Mouse (Mus musculus): Measurements from ENCODE around the gene Gse1. TPM values are rescaled to one million over a fixed set of nuclear protein-coding genes. Genes with fewer than 3 reads are reported as not detected.

Gene Gse1
- polyA plus RNA-seq, 1 experiment from 2014 or later = 11.3 TPM

- Histone ChIP-seq H3K9me3 (ENCODE audit: control insufficient read depth, low read length) (no peaks in the 10 kb centered on the region), H3K36me3 (ENCODE audit: control insufficient read depth, insufficient read depth, low read length) (no peaks in the 10 kb centered on the region), H3K4me2 (replicated peaks; ENCODE audit: low read depth, low read length) (no peak overlapping the region), H3K27me3 (ENCODE audit: control insufficient read depth, insufficient read depth, low read length) (0 out of 2 replicates have a peak, but pooled peaks cover 7% of the 10 kb centered on the region), H3K9ac (ENCODE audit: low read depth, low read length) (no peak overlapping the region), H3K4me1 (ENCODE audit: control insufficient read depth, insufficient read depth, low read length) (peaks cover 25% of the 10 kb centered on the region), H3K4me3 (ENCODE audit: low read length) (no peak overlapping the region), H3K27ac (ENCODE audit: low read depth, low read length) (no peak overlapping the region)
- no peak for ATAC-seq (ENCODE audit: low FRiP score, low TSS enrichment)
- 71% methylated on average over 6 of the region's 6 CpGs for WGBS
Measured at GRCm38 (mm10) chr8:120454404-120454803, 226.1 kb downstream of the Gse1 start.

GRCm38 (mm10) chr8:120460375-120460774 lies 232.1 kb downstream of the Gse1 start:
- H3K27me3 ChIP-seq (ENCODE audit: control insufficient read depth, insufficient read depth, low read length) = 0 out of 2 replicates have a peak, but pooled peaks cover 3% of the 10 kb centered on the region
- H3K27ac ChIP-seq (ENCODE audit: low read depth, low read length) = no peak overlapping the region
- H3K9ac ChIP-seq (ENCODE audit: low read depth, low read length) = no peak overlapping the region
- H3K36me3 ChIP-seq (ENCODE audit: control insufficient read depth, insufficient read depth, low read length) = no peaks in the 10 kb centered on the region
- H3K4me3 ChIP-seq (ENCODE audit: low read length) = no peak overlapping the region
- ATAC-seq (ENCODE audit: low FRiP score, low TSS enrichment) = no peak
- H3K9me3 ChIP-seq (ENCODE audit: control insufficient read depth, low read length) = no peaks in the 10 kb centered on the region
- H3K4me2 ChIP-seq (replicated peaks; ENCODE audit: low read depth, low read length) = no peak overlapping the region
- WGBS = 79% methylated on average over 6 of the region's 6 CpGs
- H3K4me1 ChIP-seq (ENCODE audit: control insufficient read depth, insufficient read depth, low read length) = peaks cover 27% of the 10 kb centered on the region

- Histone ChIP-seq H3K36me3 (ENCODE audit: control insufficient read depth, insufficient read depth, low read length) (no peaks in the 10 kb centered on the region), H3K9ac (ENCODE audit: low read depth, low read length) (no peak overlapping the region), H3K4me2 (replicated peaks; ENCODE audit: low read depth, low read length) (no peak overlapping the region), H3K9me3 (ENCODE audit: control insufficient read depth, low read length) (no peaks in the 10 kb centered on the region), H3K4me3 (ENCODE audit: low read length) (no peak overlapping the region), H3K4me1 (ENCODE audit: control insufficient read depth, insufficient read depth, low read length) (peaks cover 33% of the 10 kb centered on the region), H3K27me3 (ENCODE audit: control insufficient read depth, insufficient read depth, low read length) (0 out of 2 replicates have a peak, but pooled peaks cover 3% of the 10 kb centered on the region), H3K27ac (ENCODE audit: low read depth, low read length) (0 out of 2 replicates have a peak overlapping the region, but pooled peaks have one; percentile 17)
- peak; percentile 41 for ATAC-seq (ENCODE audit: low FRiP score, low TSS enrichment)
- 36% methylated on average over 15 of the region's 15 CpGs for WGBS
Measured at GRCm38 (mm10) chr8:120462119-120462551, 233.9 kb downstream of the Gse1 start.

- Histone ChIP-seq H3K27me3 (ENCODE audit: control insufficient read depth, insufficient read depth, low read length) (0 out of 2 replicates have a peak, but pooled peaks cover 3% of the 10 kb centered on the region), H3K4me1 (ENCODE audit: control insufficient read depth, insufficient read depth, low read length) (peaks cover 31% of the 10 kb centered on the region), H3K9me3 (ENCODE audit: control insufficient read depth, low read length) (no peaks in the 10 kb centered on the region), H3K9ac (ENCODE audit: low read depth, low read length) (no peak overlapping the region), H3K36me3 (ENCODE audit: control insufficient read depth, insufficient read depth, low read length) (no peaks in the 10 kb centered on the region), H3K4me3 (ENCODE audit: low read length) (no peak overlapping the region), H3K4me2 (replicated peaks; ENCODE audit: low read depth, low read length) (no peak overlapping the region), H3K27ac (ENCODE audit: low read depth, low read length) (0 out of 2 replicates have a peak overlapping the region, but pooled peaks have one; percentile 17)
- 58% methylated on average over 6 of the region's 6 CpGs for WGBS
- ATAC-seq (ENCODE audit: low FRiP score, low TSS enrichment) = no peak
Measured at GRCm38 (mm10) chr8:120462611-120463010, 234.4 kb downstream of the Gse1 start.

- 90% methylated on average over 9 of the region's 9 CpGs for whole genome bisulfite sequencing
- Histone ChIP-seq H3K9me3 (ENCODE audit: control insufficient read depth, low read length) (no peaks in the 10 kb centered on the region), H3K27ac (ENCODE audit: low read depth, low read length) (no peak overlapping the region), H3K36me3 (ENCODE audit: control insufficient read depth, insufficient read depth, low read length) (no peaks in the 10 kb centered on the region), H3K27me3 (ENCODE audit: control insufficient read depth, insufficient read depth, low read length) (no peaks in the 10 kb centered on the region), H3K4me2 (replicated peaks; ENCODE audit: low read depth, low read length) (no peak overlapping the region), H3K4me1 (ENCODE audit: control insufficient read depth, insufficient read depth, low read length) (peaks cover 28% of the 10 kb centered on the region), H3K9ac (ENCODE audit: low read depth, low read length) (no peak overlapping the region), H3K4me3 (ENCODE audit: low read length) (no peak overlapping the region)
- ATAC-seq (ENCODE audit: low FRiP score, low TSS enrichment) = no peak
Measured at GRCm38 (mm10) chr8:120463918-120464584, 235.8 kb downstream of the Gse1 start.

GRCm38 (mm10) chr8:120464585-120464937 lies 236.3 kb downstream of the Gse1 start:
- no peak overlapping the region for H3K9ac ChIP-seq (ENCODE audit: low read depth, low read length)
- H3K27me3 ChIP-seq (ENCODE audit: control insufficient read depth, insufficient read depth, low read length) = no peaks in the 10 kb centered on the region
- no peak overlapping the region; the same call in 1 of the 2 replicates for H3K27ac ChIP-seq (ENCODE audit: low read depth, low read length)
- peaks cover 32% of the 10 kb centered on the region for H3K4me1 ChIP-seq (ENCODE audit: control insufficient read depth, insufficient read depth, low read length)
- H3K9me3 ChIP-seq (ENCODE audit: control insufficient read depth, low read length) = no peaks in the 10 kb centered on the region
- no peak overlapping the region for H3K4me2 ChIP-seq (replicated peaks; ENCODE audit: low read depth, low read length)
- H3K36me3 ChIP-seq (ENCODE audit: control insufficient read depth, insufficient read depth, low read length) = no peaks in the 10 kb centered on the region
- no peak overlapping the region for H3K4me3 ChIP-seq (ENCODE audit: low read length)
- 48% methylated on average over 4 of the region's 4 CpGs for WGBS
- ATAC-seq (ENCODE audit: low FRiP score, low TSS enrichment) = no peak

- no peak for ATAC-seq (ENCODE audit: low FRiP score, low TSS enrichment)
- WGBS = 27% methylated on average over 8 of the region's 8 CpGs
- H3K9ac ChIP-seq (ENCODE audit: low read depth, low read length) = no peak overlapping the region
- no peak overlapping the region for H3K4me2 ChIP-seq (replicated peaks; ENCODE audit: low read depth, low read length)
- no peaks in the 10 kb centered on the region for H3K9me3 ChIP-seq (ENCODE audit: control insufficient read depth, low read length)
- H3K27ac ChIP-seq (ENCODE audit: low read depth, low read length) = no peak overlapping the region
- H3K27me3 ChIP-seq (ENCODE audit: control insufficient read depth, insufficient read depth, low read length) = no peaks in the 10 kb centered on the region
- H3K4me3 ChIP-seq (ENCODE audit: low read length) = no peak overlapping the region
- H3K4me1 ChIP-seq (ENCODE audit: control insufficient read depth, insufficient read depth, low read length) = peaks cover 32% of the 10 kb centered on the region
- H3K36me3 ChIP-seq (ENCODE audit: control insufficient read depth, insufficient read depth, low read length) = no peaks in the 10 kb centered on the region
Measured at GRCm38 (mm10) chr8:120465710-120466109, 237.5 kb downstream of the Gse1 start.

GRCm38 (mm10) chr8:120466266-120466665 lies 238.0 kb downstream of the Gse1 start:
- Histone ChIP-seq H3K27me3 (ENCODE audit: control insufficient read depth, insufficient read depth, low read length) (no peaks in the 10 kb centered on the region), H3K4me1 (ENCODE audit: control insufficient read depth, insufficient read depth, low read length) (peaks cover 32% of the 10 kb centered on the region), H3K27ac (ENCODE audit: low read depth, low read length) (no peak overlapping the region), H3K4me3 (ENCODE audit: low read length) (no peak overlapping the region), H3K9ac (ENCODE audit: low read depth, low read length) (no peak overlapping the region), H3K4me2 (replicated peaks; ENCODE audit: low read depth, low read length) (no peak overlapping the region), H3K36me3 (ENCODE audit: control insufficient read depth, insufficient read depth, low read length) (no peaks in the 10 kb centered on the region), H3K9me3 (ENCODE audit: control insufficient read depth, low read length) (no peaks in the 10 kb centered on the region)
- WGBS = 62% methylated on average over 10 of the region's 10 CpGs
- no peak for ATAC-seq (ENCODE audit: low FRiP score, low TSS enrichment)

- H3K27me3 ChIP-seq (ENCODE audit: control insufficient read depth, insufficient read depth, low read length) = no peaks in the 10 kb centered on the region
- H3K27ac ChIP-seq (ENCODE audit: low read depth, low read length) = no peak overlapping the region
- no peak overlapping the region for H3K4me3 ChIP-seq (ENCODE audit: low read length)
- no peaks in the 10 kb centered on the region for H3K36me3 ChIP-seq (ENCODE audit: control insufficient read depth, insufficient read depth, low read length)
- H3K9ac ChIP-seq (ENCODE audit: low read depth, low read length) = no peak overlapping the region
- 86% methylated on average over 7 of the region's 7 CpGs for WGBS
- ATAC-seq (ENCODE audit: low FRiP score, low TSS enrichment) = no peak
- no peak overlapping the region for H3K4me2 ChIP-seq (replicated peaks; ENCODE audit: low read depth, low read length)
- H3K9me3 ChIP-seq (ENCODE audit: control insufficient read depth, low read length) = no peaks in the 10 kb centered on the region
- H3K4me1 ChIP-seq (ENCODE audit: control insufficient read depth, insufficient read depth, low read length) = peaks cover 28% of the 10 kb centered on the region
Measured at GRCm38 (mm10) chr8:120467598-120467997, 239.3 kb downstream of the Gse1 start.

Data from kidney, embryonic 14.5 days (tissue).